Mouse (Mus musculus) liver, adult 2 months (tissue): ENCODE data around the gene Dnttip2.

ENCODE experiments used
- CTCF ChIP-seq: fragments of 200-500 bp; IDR thresholded peaks from 2 replicates; pipeline ENCODE4 v1.5.1; 2011; ENCODE audit warnings: low read depth, low read length, control low read depth
- POLR2A ChIP-seq: fragments of 200-500 bp; IDR thresholded peaks from 2 replicates; pipeline ENCODE4 v1.6.1; 2011; ENCODE audit warnings: low read length, control low read depth; ENCODE audit not compliant: insufficient read depth; ENCODE audit errors: extremely low read depth

DNA sequence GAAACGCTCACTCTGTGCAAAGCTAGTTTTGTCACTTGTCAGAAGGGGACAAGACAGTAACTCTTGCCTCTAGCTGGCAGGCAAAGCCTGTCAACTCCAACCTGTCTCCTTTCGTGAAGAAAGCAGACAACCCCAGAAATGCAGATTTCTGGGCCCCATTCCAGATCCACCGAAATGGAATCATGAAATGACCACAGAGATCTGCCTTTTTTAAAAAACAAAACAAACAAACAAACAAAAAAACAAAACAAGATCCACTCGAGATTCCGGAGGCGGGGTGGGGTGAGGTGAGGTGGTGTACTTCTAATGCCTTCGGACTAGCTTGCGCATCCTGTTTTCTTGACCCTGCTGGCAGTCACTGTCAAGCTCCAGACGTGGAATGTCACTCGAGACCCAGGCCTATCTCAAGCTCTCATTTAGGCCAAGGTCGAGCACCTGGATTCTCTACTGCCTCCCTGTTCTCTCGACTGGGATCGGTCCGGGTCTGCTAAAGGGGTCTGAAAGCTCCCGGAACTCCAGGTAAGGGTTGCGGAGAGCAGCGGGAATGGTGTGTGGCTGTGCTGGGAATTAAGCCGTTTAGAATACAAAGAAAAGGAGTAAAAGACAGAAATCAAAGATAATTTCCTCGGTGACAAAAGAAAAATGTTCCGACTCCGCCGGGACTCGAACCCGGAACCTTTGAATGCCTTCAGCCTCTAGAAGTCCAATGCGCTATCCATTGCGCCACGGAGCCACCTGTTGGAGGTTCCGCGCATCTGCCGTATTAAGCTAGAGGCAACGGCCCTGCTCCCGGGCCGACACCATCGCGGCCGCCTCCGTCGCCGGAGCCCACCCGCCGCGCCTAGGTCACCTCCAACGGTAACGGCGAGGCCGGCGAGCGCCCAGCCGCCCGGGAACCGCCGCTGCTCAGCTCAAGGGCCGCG is 18.4 kb downstream of the Dnttip2 start:
- peak; percentile 30; the same call in 1 of the 2 replicates for TF ChIP-seq CTCF
- TF ChIP-seq POLR2A, result no peak
